Mouse (Mus musculus) C2C12 (cell line): ENCODE data around the gene Sema4g.

Source experiments
- CTCF ChIP-seq: IDR thresholded peaks from one replicate; pipeline ENCODE4 v1.5.1; 2011; ENCODE audit not compliant: control insufficient read depth, insufficient read depth, insufficient read length
- MYOG ChIP-seq: IDR thresholded peaks from one replicate; pipeline ENCODE4 v1.6.1; 2011; ENCODE audit not compliant: control insufficient read depth, insufficient read length; ENCODE audit errors: extremely low read depth

DNA sequence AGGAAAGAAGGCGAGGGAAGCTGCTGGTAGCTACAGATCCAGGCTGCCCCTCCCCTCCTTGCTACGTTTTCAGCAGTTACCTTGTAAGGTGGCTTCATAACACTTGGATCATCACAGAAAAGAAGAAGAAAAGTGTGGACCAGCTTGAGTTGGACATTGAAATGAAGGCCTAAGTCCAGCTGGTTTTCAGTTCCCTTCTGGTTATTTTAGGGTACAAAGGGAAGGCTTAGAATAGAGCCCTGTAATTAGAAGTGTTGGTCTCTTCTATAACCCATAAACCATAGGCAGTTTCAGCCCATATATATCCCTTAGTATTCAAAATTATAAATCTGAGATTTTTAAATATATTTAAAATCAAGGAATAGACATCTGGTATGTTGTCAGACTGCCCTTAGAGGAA, 8.1 kb upstream of the Sema4g start:
- TF ChIP-seq MYOG (no peak), CTCF (no peak)
